Mouse (Mus musculus): ENCODE results near the gene I830077J02Rik.

DNA sequence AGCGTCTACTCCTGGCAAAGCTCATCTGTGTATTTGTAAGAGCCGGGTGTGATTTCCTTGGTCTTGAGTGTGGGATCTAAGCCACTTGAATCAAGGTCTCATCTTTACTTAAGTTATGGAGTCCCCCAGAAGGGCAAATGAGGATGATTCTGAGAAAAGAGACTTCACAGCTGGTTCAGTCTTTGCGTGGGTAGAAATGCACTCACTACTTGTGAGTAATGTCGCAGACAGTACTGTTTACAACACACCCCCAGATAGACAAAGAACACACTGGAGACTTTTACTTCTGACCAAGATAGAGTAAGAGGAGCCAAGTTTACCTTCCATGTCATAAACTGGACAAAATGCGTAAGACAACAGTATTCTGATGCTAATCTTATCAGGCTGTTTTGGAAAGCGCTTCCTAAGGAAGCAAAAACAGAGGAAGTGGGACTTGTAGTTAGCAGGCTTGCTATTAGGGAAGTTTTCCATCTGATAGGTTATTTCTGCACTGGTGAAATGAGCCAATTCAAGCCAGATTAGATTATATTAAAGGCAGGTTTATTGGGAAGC, 55.1 kb downstream of the I830077J02Rik start:
- TF ChIP-seq FLI1 (IDR thresholded peaks at IDR 0.05; ENCODE audit: low read length) (no peak), GATA1 (IDR thresholded peaks at IDR 0.05; ENCODE audit: borderline replicate concordance, low read length) (no peak)

Data from megakaryocyte, embryonic 14.5 days (primary cell).